Mouse (Mus musculus) gastrocnemius, adult 2 months (tissue): ENCODE results near the gene Loxl3. TPM values are rescaled to one million over a fixed set of nuclear protein-coding genes. Genes with fewer than 3 reads are reported as not detected.
A peak's percentile ranks its signal among the peaks of the same experiment; 100 is the strongest.

Experiments used
- DNase-seq: peaks from one replicate; pipeline ENCODE4 v3.0.0; 2022
- H3K27ac ChIP-seq: fragments of 200-600 bp; 2 replicates; pipeline ENCODE4 v1.8.1; 2022; ENCODE audit warnings: mild to moderate bottlenecking
- H3K4me3 ChIP-seq: fragments of 200-600 bp; 2 replicates; pipeline ENCODE4 v1.8.1; 2022; ENCODE audit warnings: mild to moderate bottlenecking, moderate library complexity
- CTCF ChIP-seq: fragments of 200-600 bp; IDR thresholded peaks from 2 replicates; pipeline ENCODE4 v1.8.1; 2022; ENCODE audit warnings: antibody characterized with exemption, mild to moderate bottlenecking, moderate library complexity
- intact Hi-C: fragments of 180-260 bp; cut with DNase I; formaldehyde crosslinking; loops from one replicate; pipeline ENCODE4 v1.15.1; 2025
- microRNA-seq: library from miRNA; unstranded; fragments of <30 nt; microRNA quantifications from one replicate; pipeline ENCODE4 v1.2.0, GENCODE M21; 2021
- total RNA-seq, 2 experiments: library from RNA; stranded (reverse); gene quantifications; 2 replicates each; pipeline ENCODE4 v1.2.3; 2021

Gene Loxl3
- total RNA-seq, 2 experiments from 2014 or later: 2.1 to 3.5 TPM

DNA sequence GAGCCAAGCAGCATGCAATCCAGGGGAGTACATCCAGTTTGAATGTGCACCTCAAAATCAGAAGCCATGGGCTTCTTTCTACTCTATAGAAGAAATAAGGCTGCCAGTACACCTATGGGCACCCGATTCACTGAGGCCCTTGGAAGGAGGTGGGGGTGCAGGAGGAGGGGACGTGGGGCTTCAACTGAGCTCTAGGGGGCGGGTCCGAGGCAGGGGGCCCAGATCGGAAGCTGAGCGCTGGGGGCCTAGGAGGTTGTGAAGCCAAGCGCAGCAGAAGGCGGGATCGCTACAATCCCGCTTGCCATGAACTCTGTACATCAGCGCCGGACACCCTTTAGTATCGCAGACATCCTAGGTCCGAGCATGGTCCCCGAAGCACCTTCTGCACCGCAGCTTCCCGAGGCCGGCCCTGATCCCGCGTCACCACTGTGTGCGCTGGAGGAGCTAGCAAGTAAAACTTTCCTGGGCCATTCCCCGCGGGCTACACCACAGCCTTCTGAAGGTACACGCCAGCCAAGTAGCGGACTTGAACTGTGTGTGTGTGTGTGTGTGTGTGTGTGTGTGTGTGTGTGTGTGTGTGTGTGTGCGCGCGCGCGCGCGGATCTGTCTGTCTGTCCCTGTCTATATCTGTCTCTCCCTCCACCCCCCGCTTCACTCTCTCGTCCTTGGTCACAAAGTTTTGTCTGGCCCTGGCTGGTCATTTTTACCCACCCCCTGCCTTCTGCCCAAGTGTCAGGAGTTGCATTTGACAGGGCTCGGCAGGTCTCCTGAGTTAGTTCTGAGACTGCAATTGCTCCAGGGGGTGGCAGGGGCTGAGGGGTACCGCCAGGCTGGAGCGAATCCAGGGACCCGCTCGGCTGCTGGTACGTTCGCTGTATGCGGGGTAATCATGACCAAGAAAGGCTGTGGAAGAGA, 52.4 kb downstream of the Loxl3 start, which contains the start of gene Lbx2:
Lbx2 (plus strand) TSS at position 247 of the 915 bp plus-strand sequence.
- no peak for TF ChIP-seq CTCF
- Histone ChIP-seq H3K27ac (peak within 1 kb of the TSS; percentile 85), H3K4me3 (peak within 1 kb of the TSS; percentile 75)
- intact Hi-C loops: no loop called here
- peak; percentile 22 for DNase-seq

DNA sequence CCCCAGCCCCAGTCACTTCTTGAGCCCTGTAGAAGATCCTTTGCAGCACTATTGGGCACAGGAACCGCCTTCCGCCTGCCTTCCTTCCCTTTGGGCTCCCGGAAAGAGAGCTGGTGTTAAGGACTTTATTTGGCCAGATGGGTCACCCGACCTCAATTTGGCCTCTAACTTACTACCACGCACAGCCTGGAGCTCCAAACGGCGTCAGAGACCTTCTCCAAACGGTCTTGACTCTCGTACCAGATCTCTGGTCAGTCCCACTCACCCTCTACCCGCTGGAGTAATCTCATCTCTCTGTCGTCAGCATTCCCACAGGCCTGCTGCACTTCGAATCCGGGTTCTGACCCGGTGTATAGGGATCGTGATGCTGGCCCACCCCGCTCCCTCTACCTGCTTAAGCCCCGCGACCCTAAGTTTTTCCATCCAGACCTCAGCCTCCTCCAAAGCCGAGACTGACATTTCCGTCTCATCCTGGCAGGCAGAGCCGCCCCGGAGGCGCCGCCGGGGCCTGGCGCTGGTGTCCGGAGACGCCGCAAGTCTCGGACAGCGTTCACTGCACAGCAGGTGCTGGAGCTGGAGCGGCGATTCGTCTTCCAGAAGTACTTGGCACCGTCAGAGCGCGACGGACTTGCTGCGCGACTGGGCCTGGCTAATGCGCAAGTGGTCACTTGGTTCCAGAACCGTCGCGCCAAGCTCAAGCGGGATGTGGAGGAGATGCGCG, 53.4 kb downstream of the Loxl3 start:
- peak; percentile 81 for DNase-seq
- TF ChIP-seq CTCF: no peak
- peak overlapping the region; percentile 85 for H3K27ac ChIP-seq
- intact Hi-C loops: no loop called here
- H3K4me3 ChIP-seq: peak overlapping the region; percentile 75

DNA sequence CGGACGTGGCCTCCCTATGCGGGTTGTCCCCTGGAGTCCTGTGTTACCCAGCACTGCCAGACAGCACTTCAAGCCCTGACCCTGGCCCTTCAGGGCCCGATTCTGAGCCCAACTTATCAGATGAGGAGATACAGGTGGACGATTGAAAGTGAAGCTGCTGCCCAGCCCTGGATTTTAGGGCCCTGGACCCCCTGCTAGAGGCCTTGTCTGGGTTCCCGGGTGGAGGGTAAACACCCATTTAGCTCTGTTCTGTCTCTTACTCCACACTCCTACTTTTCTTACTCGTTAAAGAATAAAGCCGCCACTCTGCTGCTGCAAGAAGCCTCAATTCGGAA, 53.9 kb downstream of the Loxl3 start:
- Histone ChIP-seq H3K4me3 (peak overlapping the region; percentile 75), H3K27ac (peak overlapping the region; percentile 85)
- intact Hi-C loops: no loop called here
- no peak for TF ChIP-seq CTCF
- DNase-seq: no peak

DNA sequence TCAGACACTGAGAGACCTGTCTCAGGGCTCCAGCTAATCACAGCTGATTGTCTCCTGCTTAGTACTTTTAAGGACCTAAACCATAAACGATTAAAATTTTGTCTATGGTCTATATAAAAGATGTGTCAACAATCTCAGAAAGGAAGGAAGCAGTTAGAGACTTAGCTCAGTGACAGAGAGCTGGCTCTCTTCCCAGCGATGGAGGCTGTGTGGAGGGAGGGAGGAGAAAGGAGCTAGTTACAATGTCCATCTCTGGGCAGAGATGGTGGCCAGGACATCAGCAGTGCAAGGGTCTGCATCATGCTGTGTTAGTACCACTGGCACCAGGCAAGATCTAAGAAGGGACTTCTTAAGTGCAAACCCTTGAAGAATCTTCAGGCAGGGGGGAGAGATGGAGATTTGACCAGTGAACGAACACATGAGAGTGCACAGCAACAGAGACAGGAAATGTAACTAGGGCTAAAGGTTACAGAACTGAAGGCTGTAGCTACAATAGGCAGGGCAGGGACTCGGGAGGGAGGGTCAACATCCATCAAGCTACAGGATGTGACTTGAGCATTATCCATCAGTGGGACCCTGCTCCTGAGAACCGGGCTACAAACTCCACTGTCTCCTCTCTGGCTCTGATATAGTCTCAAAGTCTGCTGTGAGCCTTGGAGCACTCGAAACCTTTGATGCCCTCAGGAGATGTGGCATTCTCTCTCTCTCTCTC, 58.6 kb downstream of the Loxl3 start:
- intact Hi-C loops: no loop called here
- TF ChIP-seq CTCF: no peak

DNA sequence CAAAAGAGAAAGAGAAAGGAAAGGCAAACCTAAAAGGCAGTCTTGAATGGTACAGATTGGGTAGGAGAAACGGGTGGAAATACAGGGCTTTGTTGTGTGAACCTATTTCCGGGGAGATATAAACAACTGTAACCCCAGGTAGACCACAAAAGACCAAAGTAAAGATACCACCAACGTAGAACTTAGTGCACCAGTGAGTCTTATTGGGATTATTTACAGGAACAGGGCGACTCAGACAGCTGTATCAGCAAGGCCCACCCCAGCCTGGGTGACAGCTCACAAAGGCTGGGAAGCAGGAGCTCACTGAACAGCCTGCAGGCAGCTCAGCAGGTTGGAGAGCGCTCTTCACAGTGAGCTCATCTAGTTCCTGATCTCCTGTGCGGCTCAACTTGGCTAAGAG, 62.0 kb downstream of the Loxl3 start:
- intact Hi-C loops: no loop called here
- Histone ChIP-seq H3K27ac (no peak overlapping the region), H3K4me3 (no peak overlapping the region)
- TF ChIP-seq CTCF: no peak
- DNase-seq: peak; percentile 6

More for the DNA sequence above, 58.6 kb downstream of the Loxl3 start:
- Histone ChIP-seq H3K27ac (no peak overlapping the region), H3K4me3 (no peak overlapping the region)
- DNase-seq: peak; percentile 11

DNA sequence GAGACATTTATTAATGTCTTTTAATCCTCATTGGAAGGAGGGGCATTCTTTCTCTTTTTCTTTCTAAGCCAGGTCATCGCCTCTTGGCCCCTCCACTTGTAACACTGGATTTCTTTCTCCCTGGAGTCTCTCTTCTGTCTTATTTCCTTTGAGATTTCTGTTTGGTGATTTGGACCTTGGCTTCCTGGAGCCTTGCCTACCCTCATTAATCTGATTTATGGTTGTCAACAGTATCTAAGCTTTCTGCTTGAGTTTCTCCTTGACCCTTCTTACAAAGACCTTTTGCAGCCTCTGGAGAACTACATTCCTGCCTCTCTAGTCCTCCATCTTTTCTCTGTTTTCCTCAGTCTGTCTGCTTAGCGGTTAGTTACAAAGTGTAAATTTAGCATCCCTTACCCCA, 64.4 kb downstream of the Loxl3 start:
- H3K4me3 ChIP-seq: no peak overlapping the region
- DNase-seq: no peak

DNA sequence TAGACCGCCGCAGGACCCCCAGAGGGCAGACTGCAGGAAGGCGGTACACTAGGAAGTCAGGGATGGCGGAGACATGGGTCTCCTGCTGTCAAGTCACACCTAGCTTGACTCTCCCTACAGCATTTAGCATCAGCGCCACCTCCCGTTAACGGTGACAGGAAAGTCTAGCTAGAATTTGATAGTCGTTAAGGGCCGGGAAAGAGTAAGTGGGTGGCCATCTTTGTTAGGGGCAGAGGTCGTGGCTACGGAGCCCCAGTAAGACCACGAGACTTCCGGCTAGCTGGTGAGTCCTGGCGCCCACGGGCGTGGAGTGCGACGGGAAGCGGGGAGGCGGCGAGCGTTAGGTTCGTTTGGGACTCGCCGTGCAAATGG, 67.3 kb downstream of the Loxl3 start, which contains the start of the genes Ccdc142 and Gm42688:
Ccdc142 (plus strand) TSS at position 286 of the 372 bp plus-strand sequence.
Gm42688 (plus strand) TSS at position 302 of the 372 bp plus-strand sequence.
- peak within 1 kb of the TSS; percentile 97 for H3K4me3 ChIP-seq
- intact Hi-C loops: loop anchor here (1.0 to 10.0 kb wide), 3 partner anchors 47 to 403 kb away; partner anchors contain the start of genes Aup1, Dguok and Htra2
- TF ChIP-seq CTCF: peak; percentile 62
- peak within 1 kb of the TSS; percentile 92 for H3K27ac ChIP-seq
- peak; percentile 92 for DNase-seq

More for the DNA sequence above, 64.4 kb downstream of the Loxl3 start:
- H3K27ac ChIP-seq: no peak overlapping the region
- intact Hi-C loops: no loop called here
- no peak for TF ChIP-seq CTCF

DNA sequence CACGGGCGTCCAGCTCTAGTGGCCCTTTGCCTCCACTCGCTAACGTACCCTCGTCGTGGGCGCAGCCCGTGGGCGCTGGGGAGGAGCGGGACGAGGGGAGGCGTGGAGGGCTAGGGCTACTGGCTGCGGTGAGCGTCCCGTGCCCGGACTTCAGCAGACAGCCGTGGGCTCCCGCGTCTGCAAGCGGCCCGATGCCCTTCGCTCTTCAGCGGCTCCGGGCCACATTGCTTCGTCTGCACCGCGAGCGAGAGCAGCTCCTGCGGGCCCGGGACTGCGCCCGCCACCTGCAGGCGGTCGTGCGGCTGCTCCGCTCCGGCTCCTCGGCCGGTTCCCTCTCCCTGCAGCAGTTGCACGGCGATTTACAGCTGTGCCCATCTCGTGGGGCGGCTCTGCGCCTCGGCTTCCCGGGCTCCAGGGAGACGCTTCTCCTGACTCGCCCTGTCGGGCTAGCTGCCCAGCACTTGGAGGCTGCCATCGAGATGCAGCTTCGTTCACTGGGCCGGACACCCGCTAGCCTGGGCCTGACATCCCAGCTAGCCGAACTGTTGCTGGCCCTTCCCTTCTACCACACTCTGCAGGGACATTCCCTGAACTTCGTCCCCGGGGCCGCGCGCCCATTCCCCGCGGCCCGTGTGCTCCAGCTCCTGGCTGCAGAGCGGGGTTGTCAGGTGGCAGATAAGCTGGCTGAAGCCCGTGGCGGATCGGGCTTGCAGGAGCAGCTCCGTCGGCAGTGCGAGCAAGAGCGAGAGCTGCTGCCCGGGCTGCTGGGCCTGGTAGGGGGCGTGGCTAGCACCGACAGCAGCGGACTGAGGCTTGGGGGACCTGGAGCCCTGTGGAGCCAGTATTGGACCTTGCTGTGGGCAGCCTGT, 67.9 kb downstream of the Loxl3 start:
- peak; percentile 65 for TF ChIP-seq CTCF
- DNase-seq: peak; percentile 79
- peak overlapping the region; percentile 92 for H3K27ac ChIP-seq
- H3K4me3 ChIP-seq: peak overlapping the region; percentile 97
- intact Hi-C loops: loop anchor here (1.0 to 10.0 kb wide), 3 partner anchors 47 to 403 kb away; partner anchors contain the start of genes Aup1, Dguok and Htra2

Small RNA genes lying within 50 kb of the gene (microRNA-seq; reads per million reads assigned to microRNA genes)
- not detected for gene Mir3470a
- gene Mir7040: not detected

Other genes with a start within 250 kb of the Loxl3 start
- gene Sema4f, start 94.4 kb upstream of the Loxl3 start, total RNA-seq: under 1 TPM in 1 of 2 experiments, not detected in 1; 0.05 TPM
- gene M1ap, start 87.3 kb upstream of the Loxl3 start, total RNA-seq: under 1 TPM in 1 of 2 experiments, not detected in 1; 0.45 TPM
- gene Dok1, start 702 bp upstream of the Loxl3 start, total RNA-seq: 1 to 10 TPM; 1.3 to 4.1 TPM
- 100 to 1,000 TPM in 1 of 2 experiments, 10 to 100 TPM in 1; 94.5 to 101 TPM for gene Aup1, start 20.3 kb downstream of the Loxl3 start, total RNA-seq
- 10 to 100 TPM; 14.1 to 21.5 TPM for gene Htra2, start 21.1 kb downstream of the Loxl3 start, total RNA-seq
- gene Dqx1, start 23.7 kb downstream of the Loxl3 start, total RNA-seq: 1 to 10 TPM in 1 of 2 experiments, under 1 TPM in 1; 0.20 to 1.1 TPM
- not detected for gene Tlx2, start 36.1 kb downstream of the Loxl3 start, total RNA-seq
- 1 to 10 TPM; 8.2 to 8.7 TPM for gene Pcgf1, start 43.7 kb downstream of the Loxl3 start, total RNA-seq
- under 1 TPM in 1 of 2 experiments, not detected in 1; 0.31 TPM for gene Lbx2, start 52.2 kb downstream of the Loxl3 start, total RNA-seq
- gene Ccdc142, start 67.4 kb downstream of the Loxl3 start, total RNA-seq: under 1 TPM; 0.61 to 0.70 TPM
- 1 to 10 TPM; 1.0 to 1.2 TPM for gene Gm42688, start 67.4 kb downstream of the Loxl3 start, total RNA-seq
- gene Mrpl53, start 74.9 kb downstream of the Loxl3 start, total RNA-seq: 100 to 1,000 TPM in 1 of 2 experiments, 10 to 100 TPM in 1; 94.7 to 121 TPM
- gene Mogs, start 81.3 kb downstream of the Loxl3 start, total RNA-seq: 1 to 10 TPM; 4.7 to 6.6 TPM
- gene Wbp1, start 87.4 kb downstream of the Loxl3 start, total RNA-seq: 10 to 100 TPM; 43.3 to 45.6 TPM
- 10 to 100 TPM; 13.7 to 16.3 TPM for gene Ino80b, start 91.3 kb downstream of the Loxl3 start, total RNA-seq
- gene Rtkn, start 101.3 kb downstream of the Loxl3 start, total RNA-seq: 10 to 100 TPM; 12.2 to 15.3 TPM
- 1 to 10 TPM in 1 of 2 experiments, under 1 TPM in 1; 0.84 to 1.1 TPM for gene Wdr54, start 122.2 kb downstream of the Loxl3 start, total RNA-seq
- under 1 TPM in 1 of 2 experiments, not detected in 1; 0.11 TPM for gene 1700003E16Rik, start 122.2 kb downstream of the Loxl3 start, total RNA-seq
- 100 to 1,000 TPM; 129 to 139 TPM for gene Dctn1, start 131.7 kb downstream of the Loxl3 start, total RNA-seq
- gene Slc4a5, start 185.7 kb downstream of the Loxl3 start, total RNA-seq: not detected